Mouse (Mus musculus): Measurements from ENCODE around the gene Nvl.

Nvl gene

DNA sequence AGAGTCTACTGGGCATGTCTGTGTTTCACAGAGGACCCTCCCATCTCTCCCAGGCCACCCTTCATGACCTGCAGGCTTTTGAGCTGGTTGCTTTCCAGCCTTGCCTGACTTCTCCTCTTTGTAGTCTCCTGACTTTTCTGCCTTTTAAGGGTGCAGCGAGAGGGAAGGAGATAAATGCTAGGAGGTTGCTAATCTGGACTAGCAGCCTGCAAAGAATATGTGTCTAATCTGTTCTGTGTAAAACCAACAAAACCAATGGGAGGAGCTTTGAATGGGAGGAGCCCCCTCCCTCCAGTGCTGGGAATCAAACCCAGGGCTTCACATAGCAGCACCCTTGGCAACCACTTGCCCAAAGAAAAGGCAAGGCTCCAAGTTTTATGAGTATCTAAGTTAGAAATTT lies 75.7 kb downstream of the Nvl start:
- DNase-seq (ENCODE audit: low spot score): no peak

DNA sequence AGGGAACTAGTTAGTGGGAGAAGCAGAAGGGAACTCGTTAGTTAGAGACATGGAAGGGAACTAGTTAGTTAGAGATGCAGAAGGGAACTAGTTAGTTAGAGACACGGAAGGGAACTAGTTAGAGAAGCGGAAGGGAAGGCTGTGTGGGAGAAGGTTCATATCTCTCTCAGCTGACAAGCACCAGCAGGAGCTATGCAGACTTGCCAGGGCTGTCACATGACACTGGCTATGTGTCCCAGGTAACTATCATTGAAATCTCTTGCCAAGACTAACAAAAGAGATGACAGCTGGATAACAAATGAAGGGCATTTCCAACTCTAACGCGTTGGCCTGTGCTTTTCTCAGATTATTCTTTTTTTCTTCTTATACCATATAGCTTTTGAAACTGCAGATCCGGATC lies 79.4 kb downstream of the Nvl start:
- no peak for DNase-seq (ENCODE audit: low spot score)

DNA sequence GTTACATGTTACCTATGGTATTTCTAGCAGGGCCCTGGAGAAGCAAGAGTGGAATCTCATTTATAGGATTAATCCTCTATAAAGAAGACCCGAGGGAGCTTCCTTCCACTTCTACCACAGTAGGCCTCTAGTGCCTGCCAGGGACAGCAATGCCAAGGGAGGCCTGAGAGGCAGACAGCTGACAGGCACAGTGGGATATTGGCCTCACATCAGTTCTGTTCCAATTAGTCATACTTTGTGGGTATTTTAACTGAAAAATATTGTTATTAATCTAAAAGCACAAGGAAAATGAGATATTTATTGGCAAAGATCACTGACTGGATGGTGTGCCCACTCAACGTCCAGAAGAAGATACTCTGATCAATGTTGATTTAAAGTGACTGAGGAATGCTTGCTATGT lies 80.0 kb downstream of the Nvl start:
- no peak for DNase-seq (ENCODE audit: low spot score)

DNA sequence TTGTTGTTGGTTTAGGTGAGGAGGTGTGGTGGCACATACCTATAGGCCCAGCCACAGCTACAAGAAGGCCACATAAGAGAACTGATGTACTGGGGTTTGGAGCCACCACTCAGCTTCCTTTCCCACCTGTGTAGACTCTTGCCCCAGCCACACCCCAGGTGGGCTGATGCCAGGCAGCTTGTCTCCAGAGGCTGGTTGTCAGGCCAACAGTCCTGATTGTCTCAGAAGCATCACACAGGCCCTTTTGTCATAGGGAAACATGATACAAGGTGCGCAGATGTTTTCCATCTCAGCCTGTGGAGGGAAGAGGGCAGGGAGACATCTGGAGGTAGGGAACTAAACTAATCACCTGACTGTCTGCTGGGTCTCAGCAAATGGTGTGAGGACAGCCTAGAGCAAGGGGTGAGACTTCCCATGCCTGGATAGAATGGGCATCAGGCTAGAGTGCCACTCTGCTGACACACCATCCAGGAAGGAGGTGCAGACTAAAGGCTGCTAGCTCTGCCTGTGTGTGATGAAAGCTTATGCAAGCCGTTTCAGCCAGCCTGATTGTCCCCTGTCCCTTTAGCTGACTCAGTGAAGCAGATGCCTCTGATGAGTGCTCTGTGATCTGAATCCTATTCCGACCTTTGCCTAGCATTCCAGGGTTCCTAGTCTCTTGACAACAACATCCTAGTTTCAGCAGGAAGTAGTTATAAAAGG lies 82.1 kb downstream of the Nvl start:
- DNase-seq (ENCODE audit: low spot score): no peak

DNA sequence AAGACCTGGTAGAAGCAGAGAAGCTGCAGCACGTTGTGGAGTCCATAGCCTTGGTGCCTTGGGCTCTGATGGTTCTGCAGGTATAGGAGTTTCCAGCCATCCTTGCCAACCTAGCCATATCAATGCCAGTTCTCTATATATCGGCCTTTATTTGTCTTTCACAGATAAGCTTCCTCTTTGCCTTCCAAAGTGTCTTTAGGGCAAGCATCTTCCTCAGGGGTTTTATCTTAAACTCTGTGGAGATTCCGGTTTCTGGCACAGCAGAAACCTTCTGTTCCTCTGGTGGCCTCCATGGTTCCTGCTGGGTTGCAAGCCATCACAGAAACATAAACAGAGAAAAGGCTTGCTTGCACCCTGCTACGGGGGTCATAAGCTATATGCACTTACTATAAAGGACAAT lies 91.1 kb downstream of the Nvl start:
- no peak for DNase-seq (ENCODE audit: low spot score)

DNA sequence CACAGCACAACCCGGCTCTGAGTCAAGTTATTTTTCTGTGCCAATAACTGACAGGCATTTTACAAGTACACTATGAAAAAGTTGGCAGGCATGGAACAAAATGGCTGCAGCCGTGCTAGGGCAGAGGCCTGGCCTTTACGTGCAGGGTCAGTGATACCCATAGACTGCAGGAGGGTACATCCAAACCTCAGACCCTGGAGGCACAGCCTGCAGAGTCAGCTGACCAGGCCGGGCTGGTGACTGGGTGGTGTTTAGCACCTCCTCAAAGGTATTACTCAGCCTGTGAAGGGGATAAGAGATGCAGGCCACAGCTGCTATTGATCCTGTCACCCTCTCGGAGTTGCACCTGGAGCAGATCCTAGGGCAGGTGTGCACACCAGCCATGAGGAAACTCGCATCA lies 93.1 kb downstream of the Nvl start, which contains the start of gene 9130409I23Rik:
9130409I23Rik (plus strand) TSS at position 301 of the 400 bp plus-strand sequence.
- DNase-seq (ENCODE audit: low spot score): no peak

- DNase-seq (ENCODE audit: low spot score): no peak
Observed at GRCm38 (mm10) chr1:181049328-181049842, 94.6 kb downstream of the Nvl start.

DNA sequence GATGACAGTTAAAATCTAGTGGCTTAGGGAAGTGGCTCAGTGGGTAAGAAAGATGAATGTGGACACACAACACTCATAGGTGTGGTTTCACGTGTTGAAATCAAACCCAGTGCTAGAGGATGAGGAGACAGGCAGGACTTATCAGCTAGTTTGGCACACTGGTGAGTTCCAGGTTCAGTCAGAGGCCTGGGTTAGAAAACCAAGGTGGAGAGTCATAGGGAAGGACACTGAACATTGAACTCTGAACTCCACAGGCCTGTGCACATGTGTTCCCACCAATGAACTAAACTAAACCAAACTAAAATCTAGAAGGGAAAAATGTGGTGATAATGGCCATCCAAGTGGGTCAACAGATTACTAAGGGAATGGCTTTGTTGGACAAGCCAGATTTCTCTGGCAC lies 96.5 kb downstream of the Nvl start:
- DNase-seq (ENCODE audit: low spot score): no peak

DNA sequence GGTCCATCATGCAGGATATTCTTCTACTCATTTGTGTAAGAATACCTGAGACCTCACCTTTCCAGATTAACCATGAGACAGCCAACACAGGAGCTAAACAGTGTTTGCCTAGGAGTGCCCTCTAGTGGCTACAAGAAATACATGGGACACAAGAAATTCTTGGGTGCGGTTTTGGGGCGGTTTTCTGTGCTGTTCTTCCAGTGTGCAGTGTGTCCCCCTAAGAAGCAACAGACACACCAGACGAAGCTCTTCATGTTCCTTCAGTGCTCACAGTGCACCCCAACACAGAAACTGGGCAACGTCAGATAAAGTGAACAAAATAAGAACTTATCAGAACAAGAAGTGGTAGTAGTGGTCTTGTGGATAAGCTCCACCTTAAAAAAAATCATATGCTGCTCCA lies 104.4 kb downstream of the Nvl start:
- no peak for DNase-seq (ENCODE audit: low spot score)

GRCm38 (mm10) chr1:181037623-181038022 lies 106.4 kb downstream of the Nvl start:
- no peak for DNase-seq (ENCODE audit: low spot score)
